Mouse (Mus musculus) retina, adult 2 months (tissue): Measurements from ENCODE around the gene Gprin2.
A peak's percentile ranks its signal among the peaks of the same experiment; 100 is the strongest.

Experiments used
- DNase-seq: peaks from one replicate; pipeline ENCODE4 v3.0.0-alpha.2; 2012; ENCODE audit warnings: low read depth, low spot score

The Gprin2 gene

GRCm38 (mm10) chr14:34207996-34208395 lies 6.5 kb upstream of the Gprin2 start:
- no peak for DNase-seq

- no peak for DNase-seq
Observed at GRCm38 (mm10) chr14:34200738-34201230, 669 bp downstream of the Gprin2 start.

GRCm38 (mm10) chr14:34196706-34197105 lies 4.7 kb downstream of the Gprin2 start:
- no peak for DNase-seq

- no peak for DNase-seq
Observed at GRCm38 (mm10) chr14:34195466-34195865, 6.0 kb downstream of the Gprin2 start.

GRCm38 (mm10) chr14:34193879-34194278 lies 7.6 kb downstream of the Gprin2 start:
- DNase-seq, result no peak

GRCm38 (mm10) chr14:34190361-34190760 lies 11.1 kb downstream of the Gprin2 start:
- DNase-seq, result no peak

GRCm38 (mm10) chr14:34188629-34189028 lies 12.8 kb downstream of the Gprin2 start:
- DNase-seq, result no peak

- no peak for DNase-seq
Observed at GRCm38 (mm10) chr14:34183101-34183500, 18.4 kb downstream of the Gprin2 start.

- no peak for DNase-seq
Observed at GRCm38 (mm10) chr14:34179351-34179750, 22.1 kb downstream of the Gprin2 start.

- no peak for DNase-seq
Observed at GRCm38 (mm10) chr14:34171107-34171506, 30.3 kb downstream of the Gprin2 start.

- no peak for DNase-seq
Observed at GRCm38 (mm10) chr14:34155752-34156151, 45.7 kb downstream of the Gprin2 start.

GRCm38 (mm10) chr14:34154601-34155337 lies 46.7 kb downstream of the Gprin2 start:
- peak; percentile 50 for DNase-seq

- no peak for DNase-seq
Observed at GRCm38 (mm10) chr14:34152342-34152741, 49.1 kb downstream of the Gprin2 start, which contains the start of gene Npy4r. Npy4r (minus strand) TSS chr14:34152489.

- DNase-seq, result no peak
Observed at GRCm38 (mm10) chr14:34142915-34143314, 58.5 kb downstream of the Gprin2 start.

GRCm38 (mm10) chr14:34142316-34142715 lies 59.1 kb downstream of the Gprin2 start:
- DNase-seq, result no peak

GRCm38 (mm10) chr14:34139671-34140664 lies 61.5 kb downstream of the Gprin2 start:
- no peak for DNase-seq
